Mouse (Mus musculus) hindbrain, embryonic 15.5 days (tissue): ENCODE measurements around the gene Mxi1. TPM values are rescaled to one million over a fixed set of nuclear protein-coding genes. Genes with fewer than 3 reads are reported as not detected.

Source experiments
- ATAC-seq: fragments of 200-750 bp; cut with Nextera tagmentation; 2 replicates; pipeline ENCODE4 v1.8.0; 2017; ENCODE audit warnings: low read depth, moderate number of reproducible peaks, moderate TSS enrichment; ENCODE audit not compliant: low FRiP score
- H3K27ac ChIP-seq: fragments of 300-500 bp; sonication (generic); replicated peaks from 2 replicates; pipeline ENCODE4 v1.5.1; 2015; ENCODE audit warnings: mild to moderate bottlenecking, inconsistent platforms
- H3K27me3 ChIP-seq: fragments of 300-500 bp; sonication (generic); 2 replicates; pipeline ENCODE4 v1.6.1; 2015; ENCODE audit warnings: control low read depth, inconsistent platforms
- H3K36me3 ChIP-seq: fragments of 300-500 bp; sonication (generic); 2 replicates; pipeline ENCODE4 v1.6.1; 2015; ENCODE audit warnings: control low read depth, inconsistent platforms
- H3K4me1 ChIP-seq: fragments of 300-500 bp; sonication (generic); replicated peaks from 2 replicates; pipeline ENCODE4 v1.6.1; 2015; ENCODE audit warnings: control low read depth, inconsistent platforms
- H3K4me2 ChIP-seq: fragments of 300-500 bp; sonication (generic); 2 replicates; pipeline ENCODE4 v1.6.1; 2015; ENCODE audit warnings: moderate library complexity, mild to moderate bottlenecking, inconsistent platforms
- H3K4me3 ChIP-seq: fragments of 300-500 bp; sonication (generic); 2 replicates; pipeline ENCODE4 v1.5.1; 2015; ENCODE audit warnings: mild to moderate bottlenecking, inconsistent platforms
- H3K9ac ChIP-seq: fragments of 300-500 bp; sonication (generic); 2 replicates; pipeline ENCODE4 v1.6.1; 2015; ENCODE audit warnings: inconsistent platforms
- H3K9me3 ChIP-seq: fragments of 300-500 bp; sonication (generic); 2 replicates; pipeline ENCODE4 v1.6.1; 2016; ENCODE audit warnings: control low read depth, inconsistent platforms
- WGBS: fragments of 180-500 bp; shearing (Covaris S2); methylation state at CpG from one replicate; pipeline ENCODE4 v1.1.7; 2015; 5-methylcytosine and 5-hydroxymethylcytosine counted together
- polyA plus RNA-seq: library from polyadenylated mRNA; unstranded; fragments of >200 nt; fragmentation: Nextera tagmentation; extraction: Ambion mirVana; gene quantifications from 2 replicates; pipeline ENCODE4 v1.2.1, GENCODE M21; 2015

Mxi1 gene
- polyA plus RNA-seq, 1 experiment from 2014 or later: 52.7 TPM

DNA sequence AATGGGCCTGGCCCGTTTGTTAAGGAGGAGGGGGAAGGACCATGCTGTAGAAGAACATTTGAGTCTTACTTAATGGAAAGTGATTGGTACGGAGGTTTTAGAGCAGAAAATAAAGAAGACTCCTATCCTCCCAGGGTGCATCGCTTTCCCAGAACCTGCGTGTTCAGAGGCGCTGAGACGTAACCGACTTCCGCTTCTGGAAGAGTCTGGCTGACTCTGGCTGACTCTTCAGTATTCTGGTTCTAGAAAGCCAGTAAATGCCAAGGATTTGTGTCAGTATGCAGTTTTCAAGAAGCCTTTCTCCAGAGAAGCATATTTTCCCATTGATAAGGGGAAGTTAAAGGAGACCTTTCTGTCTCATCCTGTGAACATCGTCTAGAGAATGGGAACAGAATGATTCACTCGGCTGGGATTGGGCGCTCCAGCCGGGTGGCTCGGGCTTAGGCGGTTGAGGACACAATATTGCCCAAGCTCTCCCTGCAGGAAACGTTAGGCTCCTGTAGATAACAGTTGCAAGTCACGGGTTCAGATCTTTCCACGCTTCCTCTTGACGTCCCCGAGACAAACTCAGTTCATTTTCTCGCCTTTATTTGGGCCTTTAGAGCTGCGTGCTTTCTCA, 21.7 kb downstream of the Mxi1 start:
- H3K9me3 ChIP-seq: no peaks in the 10 kb centered on the region
- no peak for ATAC-seq
- no peak overlapping the region for H3K9ac ChIP-seq
- peaks cover 21% of the 10 kb centered on the region for H3K4me1 ChIP-seq
- peaks cover 13% of the 10 kb centered on the region for H3K36me3 ChIP-seq
- H3K4me3 ChIP-seq: no peak overlapping the region
- WGBS: 90% methylated on average over 21 of the region's 21 CpGs
- H3K4me2 ChIP-seq: no peak overlapping the region
- H3K27me3 ChIP-seq: no peaks in the 10 kb centered on the region
- H3K27ac ChIP-seq: no peak overlapping the region

- Histone ChIP-seq H3K27me3 (no peaks in the 10 kb centered on the region), H3K4me3 (no peak overlapping the region), H3K9ac (no peak overlapping the region), H3K36me3 (peaks cover 22% of the 10 kb centered on the region), H3K27ac (no peak overlapping the region), H3K4me2 (no peak overlapping the region), H3K9me3 (no peaks in the 10 kb centered on the region), H3K4me1 (peaks cover 10% of the 10 kb centered on the region)
- no peak for ATAC-seq
- 93% methylated on average over 6 of the region's 6 CpGs for WGBS
Measured at GRCm38 (mm10) chr19:53333730-53334129, 23.4 kb downstream of the Mxi1 start.

GRCm38 (mm10) chr19:53335241-53335640, 24.9 kb downstream of the Mxi1 start:
- peaks cover 22% of the 10 kb centered on the region for H3K36me3 ChIP-seq
- no peaks in the 10 kb centered on the region for H3K27me3 ChIP-seq
- no peak overlapping the region for H3K4me3 ChIP-seq
- H3K27ac ChIP-seq: no peak overlapping the region
- peaks cover 12% of the 10 kb centered on the region for H3K4me1 ChIP-seq
- ATAC-seq: no peak
- H3K4me2 ChIP-seq: no peak overlapping the region
- WGBS: 91% methylated on average over 9 of the region's 9 CpGs
- no peaks in the 10 kb centered on the region for H3K9me3 ChIP-seq
- H3K9ac ChIP-seq: no peak overlapping the region

DNA sequence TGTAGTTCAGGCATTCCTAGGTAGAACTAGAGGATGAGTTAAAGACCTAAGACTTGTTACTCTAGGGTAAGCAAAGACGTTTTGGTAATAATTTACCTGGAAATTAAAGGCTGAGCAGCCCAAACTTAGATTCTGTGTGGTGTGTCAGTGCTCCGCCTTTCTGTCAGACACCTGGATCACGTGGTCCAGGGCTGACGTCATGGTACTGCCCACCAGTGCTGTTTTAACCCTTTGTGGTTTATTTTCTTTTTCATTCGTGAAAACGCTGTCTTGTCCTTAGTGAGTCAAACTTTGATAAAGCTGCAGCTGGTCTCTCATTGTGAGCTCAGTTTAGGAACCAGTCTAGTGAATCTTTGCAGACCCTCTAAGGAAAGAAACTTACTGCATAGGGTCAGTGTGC, 30.1 kb downstream of the Mxi1 start:
- 35% methylated on average over 6 of the region's 6 CpGs for WGBS
- no peaks in the 10 kb centered on the region for H3K9me3 ChIP-seq
- peak overlapping the region; percentile 29 for H3K4me2 ChIP-seq
- peaks cover 26% of the 10 kb centered on the region for H3K4me1 ChIP-seq
- ATAC-seq: 0 out of 2 replicates have a peak, but pooled peaks have one; percentile 42
- no peak overlapping the region; the same call in 1 of the 2 replicates for H3K9ac ChIP-seq
- H3K27ac ChIP-seq: no peak overlapping the region
- no peaks in the 10 kb centered on the region for H3K27me3 ChIP-seq
- H3K36me3 ChIP-seq: peaks cover 9% of the 10 kb centered on the region; the same call in 1 of the 2 replicates
- peak overlapping the region; percentile 20 for H3K4me3 ChIP-seq

DNA sequence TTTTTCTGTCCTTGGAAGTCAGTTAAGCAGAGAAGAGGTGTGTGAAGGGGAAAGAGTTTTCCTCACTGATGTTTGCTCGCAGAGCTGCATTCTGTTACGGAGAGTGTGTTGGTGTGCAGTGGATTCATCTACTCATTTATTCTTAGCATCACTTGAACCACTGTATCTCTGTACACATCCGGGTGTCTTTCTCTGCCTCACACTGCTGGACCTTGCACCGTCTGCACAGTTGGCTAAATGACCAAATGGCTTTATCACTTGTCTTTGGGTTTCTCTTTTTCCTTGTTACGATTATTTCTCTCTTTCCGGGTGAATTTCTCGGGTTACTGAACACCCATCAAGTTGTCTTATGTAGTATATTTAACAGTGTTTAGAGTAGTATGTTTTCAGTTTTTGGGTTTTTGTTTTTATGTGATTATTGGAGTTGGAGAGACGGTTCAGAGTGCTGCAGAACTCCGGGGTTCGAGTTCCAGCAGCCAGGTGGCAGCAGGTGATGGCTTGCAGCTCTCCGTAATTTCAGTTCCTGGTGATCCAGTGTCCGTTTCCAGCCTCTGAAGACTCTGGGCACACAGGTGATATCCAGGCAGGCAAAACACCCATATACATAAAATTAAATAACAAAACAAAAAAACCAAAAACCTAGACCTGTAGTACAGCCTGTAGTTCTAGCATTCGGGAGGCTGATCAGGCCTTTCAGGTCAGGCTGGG, 33.0 kb downstream of the Mxi1 start:
- no peaks in the 10 kb centered on the region for H3K27me3 ChIP-seq
- H3K9me3 ChIP-seq: no peaks in the 10 kb centered on the region
- ATAC-seq: no peak
- 90% methylated on average over 13 of the region's 13 CpGs for WGBS
- no peak overlapping the region for H3K4me3 ChIP-seq
- H3K27ac ChIP-seq: no peak overlapping the region
- no peak overlapping the region for H3K9ac ChIP-seq
- H3K4me1 ChIP-seq: peaks cover 29% of the 10 kb centered on the region
- H3K4me2 ChIP-seq: no peak overlapping the region
- H3K36me3 ChIP-seq: no peaks in the 10 kb centered on the region

DNA sequence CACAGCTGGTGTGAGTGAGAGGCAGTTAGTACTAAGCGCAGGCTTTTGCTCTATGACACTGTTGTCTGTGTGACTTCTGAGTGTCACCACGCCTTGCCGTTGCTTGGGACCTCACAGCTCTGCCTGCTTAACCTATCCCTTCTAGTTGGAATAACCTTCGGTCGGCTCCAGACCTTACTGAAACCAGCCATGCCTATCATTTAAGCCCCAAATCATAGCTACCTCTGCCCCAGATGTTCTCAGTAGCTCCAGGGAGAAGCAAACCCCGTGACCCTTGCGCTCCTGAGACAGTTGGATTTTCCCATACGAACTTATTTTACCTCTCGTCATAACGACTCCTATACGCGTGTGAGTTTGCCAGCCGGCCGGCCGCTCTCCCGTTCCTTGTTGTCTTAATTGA, 33.7 kb downstream of the Mxi1 start:
- H3K4me1 ChIP-seq: peaks cover 31% of the 10 kb centered on the region
- no peak overlapping the region for H3K9ac ChIP-seq
- H3K4me2 ChIP-seq: 0 out of 2 replicates have a peak overlapping the region, but pooled peaks have one; percentile 4
- H3K4me3 ChIP-seq: no peak overlapping the region
- no peak for ATAC-seq
- no peaks in the 10 kb centered on the region for H3K9me3 ChIP-seq
- no peaks in the 10 kb centered on the region for H3K36me3 ChIP-seq
- peak overlapping the region; percentile 39; the same call in 1 of the 2 replicates for H3K27ac ChIP-seq
- H3K27me3 ChIP-seq: no peaks in the 10 kb centered on the region
- WGBS: 81% methylated on average over 16 of the region's 16 CpGs

GRCm38 (mm10) chr19:53345766-53346165, 35.4 kb downstream of the Mxi1 start:
- WGBS: 79% methylated on average over 14 of the region's 14 CpGs
- peaks cover 18% of the 10 kb centered on the region for H3K4me1 ChIP-seq
- no peak for ATAC-seq
- no peak overlapping the region for H3K4me3 ChIP-seq
- H3K36me3 ChIP-seq: no peaks in the 10 kb centered on the region
- no peak overlapping the region for H3K9ac ChIP-seq
- H3K4me2 ChIP-seq: no peak overlapping the region
- no peaks in the 10 kb centered on the region for H3K27me3 ChIP-seq
- no peaks in the 10 kb centered on the region for H3K9me3 ChIP-seq
- no peak overlapping the region for H3K27ac ChIP-seq

GRCm38 (mm10) chr19:53353864-53354263, 43.5 kb downstream of the Mxi1 start:
- H3K9me3 ChIP-seq: no peaks in the 10 kb centered on the region
- H3K36me3 ChIP-seq: 0 out of 2 replicates have a peak, but pooled peaks cover 4% of the 10 kb centered on the region
- H3K4me3 ChIP-seq: no peak overlapping the region
- H3K27me3 ChIP-seq: no peaks in the 10 kb centered on the region
- ATAC-seq: no peak
- H3K9ac ChIP-seq: no peak overlapping the region
- 90% methylated on average over 7 of the region's 7 CpGs for WGBS
- no peak overlapping the region for H3K4me2 ChIP-seq
- H3K27ac ChIP-seq: no peak overlapping the region
- H3K4me1 ChIP-seq: peaks cover 15% of the 10 kb centered on the region; the same call in 1 of the 2 replicates

DNA sequence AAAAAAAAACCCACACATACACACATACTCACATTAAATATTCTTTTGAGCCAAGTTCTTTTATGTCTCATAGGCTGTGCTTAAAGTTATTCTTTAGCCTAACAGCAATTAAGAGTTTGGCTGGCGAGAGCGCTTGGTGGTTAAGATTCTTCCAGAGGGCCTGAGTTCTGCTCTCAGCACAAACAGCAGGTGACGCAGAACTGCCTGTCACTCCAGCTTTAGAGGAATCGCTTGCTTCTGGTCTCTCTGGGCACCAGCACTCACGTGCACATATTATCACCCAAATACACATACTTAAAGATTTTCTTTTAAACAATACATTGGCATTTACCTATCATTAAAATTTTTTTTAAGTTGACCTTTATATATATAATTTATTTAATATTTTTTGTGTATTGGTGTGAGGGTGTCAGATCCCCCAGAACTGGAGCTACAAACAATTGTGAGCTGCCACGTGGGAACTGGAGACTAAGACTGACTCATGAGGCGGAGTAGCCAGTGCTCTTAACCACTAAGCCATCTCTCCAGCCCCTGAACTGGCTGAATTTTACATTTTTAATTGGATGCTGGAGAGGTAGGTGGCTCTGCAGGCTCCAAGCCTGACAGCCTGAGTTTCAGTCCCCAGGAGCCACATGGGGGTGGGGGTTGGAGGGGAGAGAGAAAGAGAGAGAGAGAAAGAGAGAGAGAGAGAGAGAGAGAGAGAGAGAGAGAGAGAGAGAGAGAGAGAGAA, 44.1 kb downstream of the Mxi1 start:
- Histone ChIP-seq H3K4me1 (peaks cover 18% of the 10 kb centered on the region), H3K9me3 (no peaks in the 10 kb centered on the region), H3K4me3 (no peak overlapping the region), H3K27ac (no peak overlapping the region), H3K36me3 (0 out of 2 replicates have a peak, but pooled peaks cover 4% of the 10 kb centered on the region), H3K4me2 (no peak overlapping the region), H3K9ac (no peak overlapping the region), H3K27me3 (no peaks in the 10 kb centered on the region)
- 67% methylated on average over 7 of the region's 7 CpGs for WGBS
- ATAC-seq: no peak

- 0 out of 2 replicates have a peak, but pooled peaks cover 4% of the 10 kb centered on the region for H3K36me3 ChIP-seq
- H3K9me3 ChIP-seq: no peaks in the 10 kb centered on the region
- WGBS: 72% methylated on average over 16 of the region's 16 CpGs
- no peak for ATAC-seq
- H3K4me2 ChIP-seq: no peak overlapping the region
- H3K4me1 ChIP-seq: peaks cover 25% of the 10 kb centered on the region
- H3K4me3 ChIP-seq: no peak overlapping the region
- H3K27me3 ChIP-seq: no peaks in the 10 kb centered on the region
- H3K9ac ChIP-seq: no peak overlapping the region
- H3K27ac ChIP-seq: no peak overlapping the region
Measured at GRCm38 (mm10) chr19:53355065-53355464, 44.7 kb downstream of the Mxi1 start.

DNA sequence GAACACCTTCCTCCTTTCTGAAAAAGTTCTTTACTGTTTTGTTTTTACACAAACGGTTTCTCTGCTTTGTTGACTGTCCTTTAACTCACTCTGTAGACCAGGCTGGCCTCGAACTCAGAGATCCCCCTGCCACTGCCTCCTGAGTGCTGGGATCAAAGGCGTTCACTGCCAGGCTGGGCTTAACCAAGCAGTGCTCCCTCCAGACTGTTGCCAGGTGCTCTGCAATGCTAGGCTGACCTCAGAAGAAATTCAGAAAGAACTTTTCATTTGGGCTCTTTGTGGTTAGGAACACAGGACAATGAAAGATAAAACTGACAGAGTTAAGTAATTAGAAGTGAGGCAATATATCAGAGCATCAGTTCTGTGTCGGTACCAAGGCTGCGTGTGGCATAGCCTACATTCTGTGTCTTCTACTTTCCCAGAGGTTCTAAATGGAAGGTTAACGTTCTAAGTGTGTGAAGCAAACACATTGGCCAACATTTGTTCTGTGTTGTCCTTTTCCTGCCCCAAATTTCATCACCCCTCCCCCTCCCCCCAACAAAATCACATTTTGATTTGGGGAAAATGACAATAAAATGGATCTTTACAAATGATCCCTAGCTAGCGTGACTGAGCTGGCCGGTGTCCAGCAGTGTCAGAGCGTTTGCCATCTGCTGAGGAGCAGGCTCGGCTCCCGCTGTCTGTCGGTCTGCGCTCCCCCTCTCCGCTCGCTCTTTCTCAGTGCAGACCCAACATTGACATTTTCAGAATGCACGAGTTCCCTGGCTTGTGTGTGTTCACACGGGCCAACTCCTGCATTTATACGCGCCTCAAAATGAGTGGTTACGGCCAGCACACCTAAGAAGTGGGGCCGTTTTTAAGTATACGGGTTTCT, 49.1 kb downstream of the Mxi1 start:
- H3K27ac ChIP-seq: peak overlapping the region; percentile 75
- H3K27me3 ChIP-seq: no peaks in the 10 kb centered on the region
- H3K36me3 ChIP-seq: no peaks in the 10 kb centered on the region
- no peaks in the 10 kb centered on the region for H3K9me3 ChIP-seq
- ATAC-seq: peak; percentile 71; the same call in 1 of the 2 replicates
- peak overlapping the region; percentile 48 for H3K4me2 ChIP-seq
- peaks cover 28% of the 10 kb centered on the region for H3K4me1 ChIP-seq
- 39% methylated on average over 22 of the region's 22 CpGs for WGBS
- no peak overlapping the region for H3K4me3 ChIP-seq
- H3K9ac ChIP-seq: peak overlapping the region; percentile 20; the same call in 1 of the 2 replicates
